Mouse (Mus musculus): Measurements from ENCODE around the gene Slc25a24.

Slc25a24 gene

GRCm38 (mm10) chr3:109169121-109169520, 46.2 kb downstream of the Slc25a24 start:
- no peak for DNase-seq (ENCODE audit: low spot score in 2 of 2)

- peak; percentile 10 to 67 for DNase-seq (ENCODE audit: low spot score in 2 of 2)
Measured at GRCm38 (mm10) chr3:109171070-109171778, 48.3 kb downstream of the Slc25a24 start.

- DNase-seq (ENCODE audit: low spot score in 2 of 2): no peak
Measured at GRCm38 (mm10) chr3:109174394-109174793, 51.4 kb downstream of the Slc25a24 start.

GRCm38 (mm10) chr3:109178705-109179104, 55.8 kb downstream of the Slc25a24 start:
- no peak for DNase-seq (ENCODE audit: low spot score in 2 of 2)

- DNase-seq (ENCODE audit: low spot score in 2 of 2): no peak
Measured at GRCm38 (mm10) chr3:109179528-109180076, 56.7 kb downstream of the Slc25a24 start.

GRCm38 (mm10) chr3:109196166-109196565, 73.2 kb downstream of the Slc25a24 start:
- DNase-seq (ENCODE audit: low spot score in 2 of 2): no peak

- DNase-seq (ENCODE audit: low spot score in 2 of 2): no peak
Measured at GRCm38 (mm10) chr3:109199280-109199679, 76.3 kb downstream of the Slc25a24 start.

- no peak for DNase-seq (ENCODE audit: low spot score in 2 of 2)
Measured at GRCm38 (mm10) chr3:109212322-109212721, 89.4 kb downstream of the Slc25a24 start.

- no peak for DNase-seq (ENCODE audit: low spot score in 2 of 2)
Measured at GRCm38 (mm10) chr3:109216352-109216751, 93.4 kb downstream of the Slc25a24 start.
